Mouse (Mus musculus): ENCODE results near the gene Zfp791.

DNA sequence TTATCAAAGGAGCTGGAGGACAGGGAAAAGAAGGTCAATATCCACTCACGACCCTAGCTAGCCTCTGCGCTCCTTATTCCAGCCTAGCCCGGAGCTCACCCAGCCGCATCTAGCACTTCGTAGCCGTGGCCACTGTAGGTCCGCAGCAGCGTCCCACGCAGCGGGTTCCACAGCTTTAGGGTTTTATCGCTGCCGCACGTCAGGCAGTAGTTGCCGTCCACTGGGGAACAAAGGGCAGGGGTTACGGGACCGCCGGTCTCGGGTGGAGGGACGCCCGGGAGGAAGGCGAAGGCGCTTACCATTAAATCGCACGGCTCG is 42.7 kb downstream of the Zfp791 start:
- TF ChIP-seq CTCF (IDR thresholded peaks at IDR 0.05): no peak
- TF ChIP-seq EP300 (IDR thresholded peaks at IDR 0.05): no peak

Data from lung, postnatal 0 days (tissue).